Mouse (Mus musculus) forebrain, embryonic 14.5 days (tissue): ENCODE results near the gene Top2a. TPM values are rescaled to one million over a fixed set of nuclear protein-coding genes. Genes with fewer than 3 reads are reported as not detected.

Experiments
- ATAC-seq: fragments of 200-750 bp; cut with Nextera tagmentation; 2 replicates; pipeline ENCODE4 v1.8.0; 2017; ENCODE audit warnings: mild to moderate bottlenecking, moderate library complexity
- DNase-seq: peaks from one replicate; pipeline ENCODE4 v3.0.0-alpha.2; 2015; ENCODE audit warnings: low spot score
- H3K27ac ChIP-seq: fragments of 300-500 bp; sonication (generic); 2 replicates; pipeline ENCODE4 v1.5.1; 2014; ENCODE audit warnings: low read depth, mild to moderate bottlenecking, control low read depth, low read length, moderate library complexity
- H3K27me3 ChIP-seq: fragments of 300-500 bp; sonication (generic); replicated peaks from 2 replicates; pipeline ENCODE4 v1.6.1; 2014; ENCODE audit warnings: low read length, control low read depth, mixed read lengths; ENCODE audit not compliant: control insufficient read depth, insufficient read depth
- H3K36me3 ChIP-seq: fragments of 300-500 bp; sonication (generic); 2 replicates; pipeline ENCODE4 v1.6.1; 2014; ENCODE audit warnings: low read length, control low read depth; ENCODE audit not compliant: control insufficient read depth, insufficient read depth
- H3K4me1 ChIP-seq: fragments of 300-500 bp; sonication (generic); 2 replicates; pipeline ENCODE4 v1.6.1; 2014; ENCODE audit warnings: antibody characterized with exemption, low read length, control low read depth; ENCODE audit not compliant: control insufficient read depth, insufficient read depth
- H3K4me2 ChIP-seq: fragments of 300-500 bp; sonication (generic); 2 replicates; pipeline ENCODE4 v1.6.1; 2014; ENCODE audit warnings: mild to moderate bottlenecking, control low read depth, low read length
- H3K4me3 ChIP-seq: fragments of 300-500 bp; sonication (generic); 2 replicates; pipeline ENCODE4 v1.5.1; 2014; ENCODE audit warnings: low read depth, low read length, control low read depth
- H3K9ac ChIP-seq: fragments of 300-500 bp; sonication (generic); 2 replicates; pipeline ENCODE4 v1.6.1; 2014; ENCODE audit warnings: mild to moderate bottlenecking, low read length, control low read depth, moderate library complexity
- H3K9me3 ChIP-seq: fragments of 300-500 bp; sonication (generic); replicated peaks from 2 replicates; pipeline ENCODE4 v1.6.1; 2016; ENCODE audit warnings: low read length, control low read depth, mixed read lengths; ENCODE audit not compliant: control insufficient read depth
- WGBS: fragments of 180-500 bp; shearing (Covaris S2); extraction: QIAGEN DNeasy Blood & Tissue Kit; methylation state at CpG from one replicate; pipeline ENCODE4 v1.1.7; 2014; 5-methylcytosine and 5-hydroxymethylcytosine counted together
- polyA plus RNA-seq: library from polyadenylated mRNA; unstranded; fragments of >200 nt; fragmentation: Nextera tagmentation; extraction: Ambion mirVana; gene quantifications from 2 replicates; pipeline ENCODE4 v1.2.1, GENCODE M21; 2014

Top2a gene
- polyA plus RNA-seq, 1 experiment from 2014 or later, result 150 TPM

- DNase-seq (no peak), ATAC-seq (peak; percentile 15)
- peak overlapping the region; percentile 57 for H3K4me3 ChIP-seq
- 0 out of 2 replicates have a peak overlapping the region, but pooled peaks have one; percentile 27 for H3K27ac ChIP-seq
- peaks cover 55% of the 10 kb centered on the region for H3K4me1 ChIP-seq
- under 1% methylated on average over 50 of the region's 53 CpGs for WGBS
- H3K9ac ChIP-seq, result peak overlapping the region; percentile 70
- peak overlapping the region; percentile 100 for H3K4me2 ChIP-seq
- no peaks in the 10 kb centered on the region for H3K9me3 ChIP-seq
- no peaks in the 10 kb centered on the region for H3K36me3 ChIP-seq
- peaks cover 10% of the 10 kb centered on the region; the same call in 1 of the 2 replicates for H3K27me3 ChIP-seq
Observed at GRCm38 (mm10) chr11:98960313-98960906, 63.6 kb downstream of the Top2a start.

- H3K36me3 ChIP-seq, result no peaks in the 10 kb centered on the region
- peak overlapping the region; percentile 53; the same call in 1 of the 2 replicates for H3K27ac ChIP-seq
- WGBS, result under 1% methylated on average over 43 of the region's 43 CpGs
- peak overlapping the region; percentile 70 for H3K9ac ChIP-seq
- H3K27me3 ChIP-seq, result peaks cover 10% of the 10 kb centered on the region; the same call in 1 of the 2 replicates
- DNase-seq, result peak; percentile 78
- no peaks in the 10 kb centered on the region for H3K9me3 ChIP-seq
- peaks cover 55% of the 10 kb centered on the region for H3K4me1 ChIP-seq
- peak overlapping the region; percentile 57 for H3K4me3 ChIP-seq
- peak overlapping the region; percentile 100 for H3K4me2 ChIP-seq
- ATAC-seq, result peak; percentile 19; the same call in 1 of the 2 replicates
Observed at GRCm38 (mm10) chr11:98959437-98960312, 64.3 kb downstream of the Top2a start.

- ATAC-seq, result no peak
Observed at GRCm38 (mm10) chr11:98956340-98956739, 67.6 kb downstream of the Top2a start.

GRCm38 (mm10) chr11:98955707-98956235, 68.2 kb downstream of the Top2a start:
- no peak for ATAC-seq
- peaks cover 34% of the 10 kb centered on the region for H3K4me1 ChIP-seq
- WGBS, result 52% methylated on average over 6 of the region's 7 CpGs

More at GRCm38 (mm10) chr11:98956340-98956739, 67.6 kb downstream of the Top2a start:
- 87% methylated on average over 10 of the region's 10 CpGs for WGBS
- H3K36me3 ChIP-seq, result no peaks in the 10 kb centered on the region
- no peak overlapping the region for H3K27ac ChIP-seq
- no peaks in the 10 kb centered on the region for H3K9me3 ChIP-seq
- no peak overlapping the region for H3K4me3 ChIP-seq
- H3K4me2 ChIP-seq, result no peak overlapping the region
- H3K9ac ChIP-seq, result no peak overlapping the region
- 0 out of 2 replicates have a peak, but pooled peaks cover 3% of the 10 kb centered on the region for H3K27me3 ChIP-seq
- DNase-seq, result no peak
- H3K4me1 ChIP-seq, result peaks cover 36% of the 10 kb centered on the region

GRCm38 (mm10) chr11:98954801-98955706, 68.9 kb downstream of the Top2a start:
- 21% methylated on average over 15 of the region's 17 CpGs for WGBS
- DNase-seq (no peak), ATAC-seq (peak; percentile 47)
- 0 out of 2 replicates have a peak overlapping the region, but pooled peaks have one; percentile 33 for H3K4me2 ChIP-seq
- H3K9ac ChIP-seq, result 0 out of 2 replicates have a peak overlapping the region, but pooled peaks have one; percentile 1
- no peaks in the 10 kb centered on the region for H3K9me3 ChIP-seq
- peak overlapping the region; percentile 6 for H3K27ac ChIP-seq
- H3K4me3 ChIP-seq, result no peak overlapping the region
- H3K36me3 ChIP-seq, result no peaks in the 10 kb centered on the region
- peaks cover 31% of the 10 kb centered on the region for H3K4me1 ChIP-seq
- no peaks in the 10 kb centered on the region for H3K27me3 ChIP-seq

More at GRCm38 (mm10) chr11:98955707-98956235, 68.2 kb downstream of the Top2a start:
- Histone ChIP-seq H3K4me2 (no peak overlapping the region), H3K27me3 (no peaks in the 10 kb centered on the region), H3K4me3 (no peak overlapping the region), H3K27ac (no peak overlapping the region), H3K36me3 (no peaks in the 10 kb centered on the region), H3K9me3 (no peaks in the 10 kb centered on the region), H3K9ac (no peak overlapping the region)
- no peak for DNase-seq

- H3K9ac ChIP-seq, result 0 out of 2 replicates have a peak overlapping the region, but pooled peaks have one; percentile 1
Observed at GRCm38 (mm10) chr11:98954373-98954772, 69.6 kb downstream of the Top2a start.

GRCm38 (mm10) chr11:98953835-98954320, 70.1 kb downstream of the Top2a start:
- Histone ChIP-seq H3K4me3 (no peak overlapping the region), H3K27me3 (no peaks in the 10 kb centered on the region), H3K4me2 (peak overlapping the region; percentile 33; the same call in 1 of the 2 replicates), H3K9ac (no peak overlapping the region), H3K36me3 (no peaks in the 10 kb centered on the region), H3K27ac (peak overlapping the region; percentile 59; the same call in 1 of the 2 replicates), H3K9me3 (no peaks in the 10 kb centered on the region), H3K4me1 (peaks cover 24% of the 10 kb centered on the region)
- 38% methylated on average over 13 of the region's 13 CpGs for WGBS
- DNase-seq (no peak), ATAC-seq (no peak)

More at GRCm38 (mm10) chr11:98954373-98954772, 69.6 kb downstream of the Top2a start:
- DNase-seq (peak; percentile 77), ATAC-seq (peak; percentile 65)
- H3K4me2 ChIP-seq, result peak overlapping the region; percentile 33; the same call in 1 of the 2 replicates
- no peaks in the 10 kb centered on the region for H3K36me3 ChIP-seq
- no peaks in the 10 kb centered on the region for H3K27me3 ChIP-seq
- H3K4me3 ChIP-seq, result no peak overlapping the region
- WGBS, result 6% methylated on average over 10 of the region's 10 CpGs
- peak overlapping the region; percentile 59 for H3K27ac ChIP-seq
- H3K9me3 ChIP-seq, result no peaks in the 10 kb centered on the region
- H3K4me1 ChIP-seq, result peaks cover 27% of the 10 kb centered on the region

- Histone ChIP-seq H3K4me2 (no peak overlapping the region), H3K9me3 (no peaks in the 10 kb centered on the region), H3K9ac (no peak overlapping the region), H3K27me3 (no peaks in the 10 kb centered on the region), H3K36me3 (no peaks in the 10 kb centered on the region), H3K4me1 (peaks cover 24% of the 10 kb centered on the region), H3K4me3 (no peak overlapping the region), H3K27ac (no peak overlapping the region)
- no peak for ATAC-seq
- DNase-seq, result no peak
- 6% methylated on average over 2 of the region's 2 CpGs for WGBS
Observed at GRCm38 (mm10) chr11:98953361-98953760, 70.6 kb downstream of the Top2a start.
